Mouse (Mus musculus) cerebellum, adult 9-10 months (tissue): Measurements from ENCODE around the gene Med1.

Experiments used
- DNase-seq: peaks from one replicate; pipeline ENCODE4 v3.0.0; 2022

Gene Med1

GRCm38 (mm10) chr11:98148551-98149301 is 44.4 kb downstream of the Med1 start:
- peak; percentile 42 for DNase-seq

GRCm38 (mm10) chr11:98145856-98146255 is 47.2 kb downstream of the Med1 start:
- no peak for DNase-seq

- DNase-seq: no peak
Observed at GRCm38 (mm10) chr11:98142545-98142944, 50.5 kb downstream of the Med1 start.

GRCm38 (mm10) chr11:98138894-98139293 is 54.2 kb downstream of the Med1 start:
- DNase-seq: no peak

GRCm38 (mm10) chr11:98137836-98138235 is 55.3 kb downstream of the Med1 start:
- DNase-seq: no peak

GRCm38 (mm10) chr11:98134951-98135350 is 58.1 kb downstream of the Med1 start:
- no peak for DNase-seq

- DNase-seq: no peak
Observed at GRCm38 (mm10) chr11:98123424-98123823, 69.7 kb downstream of the Med1 start.

- DNase-seq: no peak
Observed at GRCm38 (mm10) chr11:98114363-98114762, 78.7 kb downstream of the Med1 start.

GRCm38 (mm10) chr11:98113504-98113903 is 79.6 kb downstream of the Med1 start:
- no peak for DNase-seq

- DNase-seq: no peak
Observed at GRCm38 (mm10) chr11:98109706-98110105, 83.4 kb downstream of the Med1 start.
